Mouse (Mus musculus): ENCODE measurements around the gene Arhgap45.

DNA sequence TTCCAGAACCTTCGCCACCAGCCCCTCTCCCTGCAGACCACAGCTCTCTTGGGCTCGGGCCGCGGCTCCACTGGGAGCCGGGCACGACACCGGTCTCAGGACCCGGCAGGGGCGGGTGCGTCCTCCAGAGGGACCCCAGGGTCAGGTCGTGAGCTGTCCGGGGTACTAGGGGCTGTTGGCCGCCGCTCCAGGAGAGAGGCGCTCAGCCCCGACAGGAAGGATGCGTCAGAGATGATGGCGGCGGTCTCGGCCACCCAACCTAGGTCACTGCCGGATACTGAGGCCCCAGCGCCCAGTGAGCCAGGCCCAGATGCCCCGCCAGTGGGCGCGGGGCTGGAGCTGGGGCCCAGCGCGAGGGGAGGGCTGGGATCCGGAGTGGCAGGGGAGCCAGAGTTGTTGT, 39.1 kb upstream of the Arhgap45 start:
- TF ChIP-seq CTCF (IDR thresholded peaks at IDR 0.05; ENCODE audit: insufficient read depth, low read length) (no peak), POLR2A (IDR thresholded peaks at IDR 0.05; ENCODE audit: borderline replicate concordance, extremely low read depth, low read depth, low read length) (no peak)

Data from lung, adult 2 months (tissue).